8 mouse cellular contexts compared by ENCODE assay signal in genomic region chr11:62538321-62539088, GRCm38 (mm10). TPM values are rescaled to one million over a fixed set of nuclear protein-coding genes. Genes with fewer than 3 reads are reported as not detected.
DNase-seq lines count a peak whose midpoint lies in the region; ATAC-seq and TF ChIP-seq lines count a peak whose summit lies in the region.

No protein-coding gene starts in this region.

- peak overlapping the region; percentile 48; the same call in 1 of the 2 replicates for H3K27ac ChIP-seq in embryonic facial prominence, embryonic 15.5 days (replicated peaks)
- no peak overlapping the region for H3K27ac ChIP-seq in heart, embryonic 11.5 days (ENCODE audit: low read depth, low read length)
- no peak overlapping the region; the same call in 1 of the 2 replicates for H3K27ac ChIP-seq in kidney, embryonic 14.5 days (ENCODE audit: low read depth, low read length)
- H3K27ac ChIP-seq in liver, embryonic 16.5 days (ENCODE audit: low read length): peak overlapping the region; percentile 80
- peak overlapping the region; percentile 59 for H3K27ac ChIP-seq in neural tube, embryonic 12.5 days
- H3K27ac ChIP-seq in testis, adult 2 months (ENCODE audit: control insufficient read depth, insufficient read depth, low read depth, low read length): peak overlapping the region; percentile 91

- H3K4me3 ChIP-seq in embryonic facial prominence, embryonic 15.5 days (replicated peaks): peak overlapping the region; percentile 73
- peak overlapping the region; percentile 69 for H3K4me3 ChIP-seq in heart, embryonic 11.5 days (ENCODE audit: low read depth, low read length)
- peak overlapping the region; percentile 78 for H3K4me3 ChIP-seq in kidney, embryonic 14.5 days (ENCODE audit: low read length)
- H3K4me3 ChIP-seq in liver, embryonic 16.5 days (ENCODE audit: low read depth, low read length): peak overlapping the region; percentile 79
- peak overlapping the region; percentile 82 for H3K4me3 ChIP-seq in neural tube, embryonic 12.5 days
- peak overlapping the region; percentile 89 for H3K4me3 ChIP-seq in testis, adult 2 months (ENCODE audit: control insufficient read depth, low read depth, low read length)

- WGBS in embryonic facial prominence, embryonic 15.5 days: under 1% methylated on average over 62 of the region's 73 CpGs
- under 1% methylated on average over 68 of the region's 73 CpGs for WGBS in heart, embryonic 11.5 days (ENCODE audit: insufficient replicate concordance)
- 1% methylated on average over 59 of the region's 73 CpGs for whole genome bisulfite sequencing in kidney, embryonic 14.5 days
- WGBS in liver, embryonic 16.5 days (ENCODE audit: insufficient replicate concordance): under 1% methylated on average over 67 of the region's 73 CpGs
- WGBS in neural tube, embryonic 12.5 days: under 1% methylated on average over 70 of the region's 73 CpGs

- 0 out of 2 replicates have a peak, but pooled peaks cover 1% of the 10 kb centered on the region for H3K36me3 ChIP-seq in embryonic facial prominence, embryonic 15.5 days
- no peaks in the 10 kb centered on the region for H3K36me3 ChIP-seq in heart, embryonic 11.5 days (ENCODE audit: control insufficient read depth, insufficient read depth, low read length)
- no peaks in the 10 kb centered on the region for H3K36me3 ChIP-seq in kidney, embryonic 14.5 days (ENCODE audit: control insufficient read depth, insufficient read depth, low read length)
- no peaks in the 10 kb centered on the region for H3K36me3 ChIP-seq in liver, embryonic 16.5 days (ENCODE audit: control insufficient read depth, insufficient read depth)
- peaks cover 4% of the 10 kb centered on the region; the same call in 1 of the 2 replicates for H3K36me3 ChIP-seq in neural tube, embryonic 12.5 days
- no peaks in the 10 kb centered on the region; the same call in 1 of the 2 replicates for H3K36me3 ChIP-seq in testis, adult 2 months (ENCODE audit: control insufficient read depth, insufficient read depth, low read length)

- H3K4me2 ChIP-seq in embryonic facial prominence, embryonic 15.5 days (replicated peaks): peak overlapping the region; percentile 93
- peak overlapping the region; percentile 93 for H3K4me2 ChIP-seq in heart, embryonic 11.5 days
- H3K4me2 ChIP-seq in kidney, embryonic 14.5 days (replicated peaks; ENCODE audit: low read depth, low read length): peak overlapping the region; percentile 88
- peak overlapping the region; percentile 97 for H3K4me2 ChIP-seq in liver, embryonic 16.5 days (ENCODE audit: low read depth, low read length)
- peak overlapping the region; percentile 91 for H3K4me2 ChIP-seq in neural tube, embryonic 12.5 days (replicated peaks)

- peaks cover 10% of the 10 kb centered on the region for H3K27me3 ChIP-seq in embryonic facial prominence, embryonic 15.5 days
- peaks cover 13% of the 10 kb centered on the region; the same call in 1 of the 2 replicates for H3K27me3 ChIP-seq in heart, embryonic 11.5 days (ENCODE audit: control insufficient read depth, insufficient read depth, low read length)
- H3K27me3 ChIP-seq in kidney, embryonic 14.5 days (ENCODE audit: control insufficient read depth, insufficient read depth, low read length): no peaks in the 10 kb centered on the region
- H3K27me3 ChIP-seq in liver, embryonic 16.5 days (ENCODE audit: control insufficient read depth, insufficient read depth, low read depth, low read length): 0 out of 2 replicates have a peak, but pooled peaks cover 3% of the 10 kb centered on the region
- H3K27me3 ChIP-seq in neural tube, embryonic 12.5 days (replicated peaks): no peaks in the 10 kb centered on the region
- H3K27me3 ChIP-seq in testis, adult 2 months (ENCODE audit: control insufficient read depth, insufficient read depth, low read length): no peaks in the 10 kb centered on the region

- peak; percentile 45 for DNase-seq in CD4-positive helper T cell, adult 2 months (ENCODE audit: low read depth, low spot score)
- peak; percentile 65 to 76 for DNase-seq in adrenal gland, postnatal 36 days

- ATAC-seq in embryonic facial prominence, embryonic 15.5 days (ENCODE audit: insufficient number of reproducible peaks, low FRiP score, low TSS enrichment, low read depth): peak; percentile 74
- peak; percentile 71 for ATAC-seq in heart, embryonic 11.5 days (replicated peaks; ENCODE audit: insufficient number of reproducible peaks, low FRiP score, low TSS enrichment)
- ATAC-seq in kidney, embryonic 14.5 days (ENCODE audit: low FRiP score, low TSS enrichment): peak; percentile 69
- peak; percentile 80 for ATAC-seq in liver, embryonic 16.5 days (ENCODE audit: low read depth)
- peak; percentile 86 for ATAC-seq in neural tube, embryonic 12.5 days (ENCODE audit: low FRiP score, low read depth)

- H3K4me1 ChIP-seq in embryonic facial prominence, embryonic 15.5 days: peaks cover 9% of the 10 kb centered on the region; the same call in 1 of the 2 replicates
- no peaks in the 10 kb centered on the region for H3K4me1 ChIP-seq in heart, embryonic 11.5 days (ENCODE audit: control insufficient read depth, insufficient read depth, low read length)
- no peaks in the 10 kb centered on the region for H3K4me1 ChIP-seq in kidney, embryonic 14.5 days (ENCODE audit: control insufficient read depth, insufficient read depth, low read length)
- peaks cover 12% of the 10 kb centered on the region for H3K4me1 ChIP-seq in liver, embryonic 16.5 days (ENCODE audit: control insufficient read depth, low read depth, low read length)
- peaks cover 11% of the 10 kb centered on the region; the same call in 1 of the 2 replicates for H3K4me1 ChIP-seq in neural tube, embryonic 12.5 days
- H3K4me1 ChIP-seq in testis, adult 2 months (ENCODE audit: control insufficient read depth, insufficient read depth, low read length): peaks cover 5% of the 10 kb centered on the region

- H3K9me3 ChIP-seq in embryonic facial prominence, embryonic 15.5 days (replicated peaks): no peaks in the 10 kb centered on the region
- no peaks in the 10 kb centered on the region for H3K9me3 ChIP-seq in heart, embryonic 11.5 days (replicated peaks; ENCODE audit: control insufficient read depth, low read length)
- H3K9me3 ChIP-seq in kidney, embryonic 14.5 days (ENCODE audit: control insufficient read depth, low read length): no peaks in the 10 kb centered on the region
- no peaks in the 10 kb centered on the region for H3K9me3 ChIP-seq in liver, embryonic 16.5 days (replicated peaks; ENCODE audit: control insufficient read depth, low read length)
- no peaks in the 10 kb centered on the region for H3K9me3 ChIP-seq in neural tube, embryonic 12.5 days

- TF ChIP-seq POLR2A in testis, adult 2 months (IDR thresholded peaks at IDR 0.05; ENCODE audit: control insufficient read depth, low read depth, low read length): peak; percentile 76; the same call in 1 of the 2 replicates

- TF ChIP-seq CTCF in testis, adult 2 months (IDR thresholded peaks at IDR 0.05; ENCODE audit: control insufficient read depth, insufficient read depth, insufficient replicate concordance, low read depth, low read length): no peak

- peak overlapping the region; percentile 82 for H3K9ac ChIP-seq in embryonic facial prominence, embryonic 15.5 days
- peak overlapping the region; percentile 92 for H3K9ac ChIP-seq in heart, embryonic 11.5 days (ENCODE audit: low read depth, low read length)
- H3K9ac ChIP-seq in kidney, embryonic 14.5 days (ENCODE audit: low read depth, low read length): peak overlapping the region; percentile 90
- H3K9ac ChIP-seq in liver, embryonic 16.5 days (ENCODE audit: low read depth, low read length): peak overlapping the region; percentile 89
- H3K9ac ChIP-seq in neural tube, embryonic 12.5 days: peak overlapping the region; percentile 98

RNA-seq across cellular contexts. Expression of gene Cenpv, which starts 0.6 kb away (rescaled TPM):
- 10 to 100 TPM; 30.2 to 37.2 TPM for total RNA-seq in adrenal gland, postnatal 36 days (2021)
- polyA plus RNA-seq in embryonic facial prominence, embryonic 15.5 days (2015; fragmentation: Nextera tagmentation; extraction: Ambion mirVana): 29.0 and 32.0 TPM in 2 replicates
- 13.6 and 15.1 TPM in 2 replicates for polyA plus RNA-seq in heart, embryonic 11.5 days (2014; fragmentation: Nextera tagmentation; extraction: Ambion mirVana)
- 29.8 and 33.1 TPM in 2 replicates for polyA plus RNA-seq in kidney, embryonic 14.5 days (2014; fragmentation: Nextera tagmentation; extraction: Ambion mirVana)
- 4.5 and 7.2 TPM in 2 replicates for polyA plus RNA-seq in liver, embryonic 16.5 days (2015; fragmentation: Nextera tagmentation; extraction: Ambion mirVana)
- 68.5 and 73.7 TPM in 2 replicates for polyA plus RNA-seq in neural tube, embryonic 12.5 days (2016; fragmentation: Nextera tagmentation; extraction: Ambion mirVana)
- 874 and 878 TPM in 2 replicates for polyA plus RNA-seq in testis, adult 2 months (2012; rRNA removed)

RNA-seq across cellular contexts. Expression of gene Ubb, which starts 12.5 kb away (rescaled TPM):
- total RNA-seq in adrenal gland, postnatal 36 days (2021): 1,000 to 10,000 TPM; 1,237 to 1,515 TPM
- 3,288 and 3,376 TPM in 2 replicates for polyA plus RNA-seq in embryonic facial prominence, embryonic 15.5 days (2015; fragmentation: Nextera tagmentation; extraction: Ambion mirVana)
- 2,677 and 2,901 TPM in 2 replicates for polyA plus RNA-seq in heart, embryonic 11.5 days (2014; fragmentation: Nextera tagmentation; extraction: Ambion mirVana)
- 3,178 and 3,504 TPM in 2 replicates for polyA plus RNA-seq in kidney, embryonic 14.5 days (2014; fragmentation: Nextera tagmentation; extraction: Ambion mirVana)
- polyA plus RNA-seq in liver, embryonic 16.5 days (2015; fragmentation: Nextera tagmentation; extraction: Ambion mirVana): 1,628 and 1,645 TPM in 2 replicates
- 3,967 and 4,014 TPM in 2 replicates for polyA plus RNA-seq in neural tube, embryonic 12.5 days (2016; fragmentation: Nextera tagmentation; extraction: Ambion mirVana)
- polyA plus RNA-seq in testis, adult 2 months (2012; rRNA removed): 5,144 and 5,757 TPM in 2 replicates

RNA-seq across cellular contexts. Expression of gene Trpv2, which starts 35.8 kb away (rescaled TPM):
- 1 to 10 TPM; 2.0 to 3.7 TPM for total RNA-seq in adrenal gland, postnatal 36 days (2021)
- polyA plus RNA-seq in embryonic facial prominence, embryonic 15.5 days (2015; fragmentation: Nextera tagmentation; extraction: Ambion mirVana): 5.3 and 6.4 TPM in 2 replicates
- polyA plus RNA-seq in heart, embryonic 11.5 days (2014; fragmentation: Nextera tagmentation; extraction: Ambion mirVana): 4.1 and 4.4 TPM in 2 replicates
- 1.2 and 1.4 TPM in 2 replicates for polyA plus RNA-seq in kidney, embryonic 14.5 days (2014; fragmentation: Nextera tagmentation; extraction: Ambion mirVana)
- polyA plus RNA-seq in liver, embryonic 16.5 days (2015; fragmentation: Nextera tagmentation; extraction: Ambion mirVana): 5.0 and 5.7 TPM in 2 replicates
- 16.0 and 18.0 TPM in 2 replicates for polyA plus RNA-seq in neural tube, embryonic 12.5 days (2016; fragmentation: Nextera tagmentation; extraction: Ambion mirVana)
- 0.67 and 0.97 TPM in 2 replicates for polyA plus RNA-seq in testis, adult 2 months (2012; rRNA removed)

Comparison
In these comparisons a context has a peak if more than half of its experiments do, and no peak if none do; other contexts are left out.
1. H3K27ac ChIP-seq: peak in embryonic facial prominence, embryonic 15.5 days (single experiment), liver, embryonic 16.5 days (single experiment), neural tube, embryonic 12.5 days (single experiment) and testis, adult 2 months (single experiment); none in heart, embryonic 11.5 days (single experiment) and kidney, embryonic 14.5 days (single experiment).
2. RNA of gene Cenpv, which starts 0.6 kb away (polyA plus RNA-seq): 874 to 878 TPM in testis, adult 2 months; 68.5 to 73.7 TPM in neural tube, embryonic 12.5 days, 29.8 to 33.1 TPM in kidney, embryonic 14.5 days, 29.0 to 32.0 TPM in embryonic facial prominence, embryonic 15.5 days, 13.6 to 15.1 TPM in heart, embryonic 11.5 days and 4.5 to 7.2 TPM in liver, embryonic 16.5 days; every median in the first group is over 10 times any median in the second.
3. Peak in every context shown above with its lines, with median percentiles within 50 percentile points of each other: ATAC-seq, H3K4me2 ChIP-seq, H3K4me3 ChIP-seq and H3K9ac ChIP-seq.